Mouse (Mus musculus): ENCODE results near the gene Zfp276.

Zfp276 gene

DNA sequence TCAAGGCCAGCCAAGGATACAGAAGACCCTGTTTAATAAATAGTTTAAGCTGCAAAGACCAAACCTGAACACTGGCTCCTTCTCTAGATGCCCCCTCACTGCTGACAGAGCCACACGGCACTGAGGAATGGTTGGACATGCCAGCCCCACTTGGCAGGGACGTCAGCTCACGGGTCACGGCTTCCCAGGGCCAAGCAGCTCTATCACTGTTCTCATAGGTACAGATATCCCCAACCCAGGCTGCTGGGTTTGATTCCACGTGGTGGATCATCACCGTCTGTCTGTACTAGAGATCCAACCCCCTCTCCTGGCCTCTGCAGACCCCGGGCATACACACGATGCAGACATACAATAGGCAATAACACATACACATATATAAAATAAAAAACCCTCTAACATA is 36.7 kb downstream of the Zfp276 start:
- DNase-seq (ENCODE audit: low spot score), result no peak

- no peak for DNase-seq (ENCODE audit: low spot score)
Observed at GRCm38 (mm10) chr8:123291716-123292115, 37.7 kb downstream of the Zfp276 start.

DNA sequence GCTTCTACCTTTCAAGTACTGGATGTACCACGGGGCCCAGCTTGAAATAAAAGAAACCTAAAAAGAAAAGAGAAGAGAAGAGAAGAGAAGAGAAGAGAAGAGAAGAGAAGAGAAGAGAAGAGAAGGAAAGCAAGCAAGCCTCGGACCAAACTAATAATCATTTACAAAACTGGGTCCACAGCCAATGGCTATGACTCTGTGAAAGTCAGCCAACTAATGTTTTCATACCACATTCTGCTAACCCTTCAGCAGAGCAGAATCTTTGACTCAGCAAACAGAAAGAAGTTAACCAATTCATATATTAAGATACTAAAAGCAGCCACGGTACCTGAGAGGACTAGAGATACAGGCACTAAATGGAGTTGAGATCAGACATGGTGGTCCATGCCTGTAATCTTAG is 38.3 kb downstream of the Zfp276 start:
- DNase-seq (ENCODE audit: low spot score), result no peak

- DNase-seq (ENCODE audit: low spot score), result no peak
Observed at GRCm38 (mm10) chr8:123292785-123293184, 38.8 kb downstream of the Zfp276 start.

GRCm38 (mm10) chr8:123298301-123298700 is 44.3 kb downstream of the Zfp276 start:
- no peak for DNase-seq (ENCODE audit: low spot score)

GRCm38 (mm10) chr8:123308738-123309137 is 54.7 kb downstream of the Zfp276 start:
- DNase-seq (ENCODE audit: low spot score), result no peak

DNA sequence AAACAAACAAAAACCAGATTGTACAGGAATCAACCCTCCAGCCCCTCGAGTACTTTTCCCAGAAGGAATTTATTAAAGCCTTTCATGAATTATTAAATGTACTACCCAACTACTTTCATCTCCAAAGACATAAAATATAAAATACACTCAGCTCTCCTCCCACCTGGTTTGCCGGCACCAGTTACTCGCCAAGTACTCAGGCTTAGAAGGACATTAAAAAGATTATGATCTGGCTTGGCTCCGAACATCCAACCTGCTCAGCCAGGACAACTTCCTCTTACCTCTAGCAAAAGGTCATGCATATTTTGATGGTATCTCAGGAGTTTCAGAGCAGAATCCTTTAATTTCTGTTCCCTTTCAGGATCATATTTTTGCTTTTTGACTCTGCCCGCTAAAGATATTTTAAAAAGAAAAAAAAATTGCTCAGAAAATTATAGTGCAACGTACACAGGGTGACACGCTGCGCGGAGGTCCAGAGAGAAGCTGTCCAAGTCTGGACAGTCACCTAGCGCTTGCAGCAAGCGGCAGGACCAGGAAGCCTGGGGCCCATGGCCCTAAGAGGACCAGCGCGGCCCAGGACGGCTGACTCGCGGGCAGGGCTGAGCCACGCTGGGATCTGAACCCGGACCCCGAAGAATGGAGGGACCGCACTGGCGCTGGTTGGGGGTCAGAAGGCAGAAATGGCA is 63.9 kb downstream of the Zfp276 start:
- no peak for DNase-seq (ENCODE audit: low spot score)

DNA sequence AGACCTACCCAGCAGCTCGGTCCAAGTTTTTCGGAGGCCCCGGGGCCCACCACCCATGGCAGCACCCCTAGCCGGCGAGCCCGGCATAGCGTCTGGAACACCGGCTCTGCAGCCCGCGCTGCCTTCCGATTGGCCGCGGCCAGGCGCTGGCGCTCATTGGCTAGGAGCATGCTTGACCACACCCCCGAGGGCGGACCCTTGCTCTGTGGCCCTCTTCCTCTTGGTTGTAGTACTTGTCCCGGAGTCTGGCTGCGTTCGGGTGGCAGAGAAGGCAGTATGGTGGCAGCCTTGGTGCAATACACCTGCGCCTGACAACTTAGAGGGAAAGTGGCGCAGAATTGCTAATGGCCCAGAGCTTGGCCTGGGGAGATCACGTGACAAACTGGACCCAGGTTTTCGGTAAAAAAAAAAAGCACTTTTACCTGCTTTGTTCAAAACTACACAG is 64.5 kb downstream of the Zfp276 start, which contains the start of gene Fanca:
TSS of gene Fanca (minus strand) at position 110 of the 445 bp plus-strand sequence.
- peak; percentile 87 for DNase-seq (ENCODE audit: low spot score)
